Comparison of ENCODE assay signal across 39 mouse cellular contexts in genomic region chr11:52251770-52252169, GRCm38 (mm10). TPM values are rescaled to one million over a fixed set of nuclear protein-coding genes. Genes with fewer than 3 reads are reported as not detected.
DNase-seq lines count a peak whose midpoint lies in the region; ATAC-seq and TF ChIP-seq lines count a peak whose summit lies in the region.
"Had no signal": no experiment of that assay in that cellular context is flagged by ENCODE, and none has a peak within 500 bp of the region (broad histone marks: within the 10 kb centered on the region; RNA-seq: fewer than 3 reads in every experiment).

No protein-coding gene starts in this region.

- DNase-seq in forebrain, embryonic 11.5 days (ENCODE audit: low spot score): peak; percentile 42
- no peak for DNase-seq in forebrain, embryonic 14.5 days (ENCODE audit: low spot score)
- DNase-seq in naive thymus-derived CD4-positive, alpha-beta T cell, adult 2 months (ENCODE audit: low read depth): peak; percentile 47
- DNase-seq in thymus, postnatal 36 days: peak; percentile 5 to 30
- DNase-seq in c-Kit-positive CD71-positive TER-119-positive erythroid progenitor cells, embryonic 14.5 days (ENCODE audit: low spot score): no peak
- DNase-seq in left cerebral cortex, adult 2 months (ENCODE audit: extremely low spot score in 1 of 2, low spot score in 2 of 2): no peak
- DNase-seq: adrenal gland, adult 8-10 months; cerebellum, adult 8-10 months; cerebellum, postnatal 25 days; gastrocnemius, postnatal 14 days; heart, postnatal 36 days; kidney, adult 8-10 months; kidney, postnatal 4 days; left cerebral cortex, postnatal 4 days; liver; lung, adult 2 months; lung, postnatal 14 days; right cerebral cortex, postnatal 14 days had no signal

- no peaks in the 10 kb centered on the region for H3K36me3 ChIP-seq in forebrain, embryonic 11.5 days (ENCODE audit: control insufficient read depth, insufficient read depth, low read length)
- H3K36me3 ChIP-seq in forebrain, embryonic 14.5 days (ENCODE audit: control insufficient read depth, insufficient read depth, low read length): peaks cover 28% of the 10 kb centered on the region
- peaks cover 27% of the 10 kb centered on the region for H3K36me3 ChIP-seq in embryonic facial prominence, embryonic 15.5 days

- H3K4me2 ChIP-seq in forebrain, embryonic 11.5 days (ENCODE audit: low read depth, low read length, severe bottlenecking): no peak overlapping the region
- no peak overlapping the region for H3K4me2 ChIP-seq in forebrain, embryonic 14.5 days (ENCODE audit: low read length)
- H3K4me2 ChIP-seq in embryonic facial prominence, embryonic 15.5 days (replicated peaks): no peak overlapping the region
- H3K4me2 ChIP-seq: forebrain, embryonic 12.5 days; hindbrain, embryonic 12.5 days; intestine, embryonic 15.5 days; midbrain, embryonic 15.5 days had no signal

- no peak overlapping the region for H3K9ac ChIP-seq in forebrain, embryonic 11.5 days (ENCODE audit: low read length)
- no peak overlapping the region for H3K9ac ChIP-seq in forebrain, embryonic 14.5 days (ENCODE audit: low read length)
- no peak overlapping the region for H3K9ac ChIP-seq in embryonic facial prominence, embryonic 15.5 days
- H3K9ac ChIP-seq: forebrain, embryonic 12.5 days; hindbrain, embryonic 12.5 days; intestine, embryonic 15.5 days; liver, embryonic 14.5 days; midbrain, embryonic 15.5 days had no signal

- H3K27ac ChIP-seq in forebrain, embryonic 11.5 days (ENCODE audit: low read depth, low read length): no peak overlapping the region
- no peak overlapping the region for H3K27ac ChIP-seq in forebrain, embryonic 14.5 days (ENCODE audit: low read depth, low read length)
- 0 out of 2 replicates have a peak overlapping the region, but pooled peaks have one; percentile 44 for H3K27ac ChIP-seq in embryonic facial prominence, embryonic 15.5 days (replicated peaks)
- no peak overlapping the region for H3K27ac ChIP-seq in left cerebral cortex, adult 2 months
- H3K27ac ChIP-seq: forebrain, embryonic 12.5 days; heart, embryonic 10.5 days; hindbrain, embryonic 12.5 days; hindbrain, postnatal 0 days; intestine, embryonic 15.5 days; kidney, postnatal 0 days; liver, embryonic 14.5 days; midbrain, embryonic 10.5 days; midbrain, embryonic 15.5 days had no signal

- intact Hi-C loops in left cerebral cortex, adult 2 months (cut with DNase I): no loop called here

- 78% methylated on average over 5 of the region's 5 CpGs for WGBS in forebrain, embryonic 11.5 days
- 81% methylated on average over 5 of the region's 5 CpGs for WGBS in forebrain, embryonic 14.5 days
- 66% methylated on average over 5 of the region's 5 CpGs for WGBS in embryonic facial prominence, embryonic 15.5 days

- ATAC-seq in forebrain, embryonic 11.5 days (replicated peaks; ENCODE audit: low FRiP score): no peak
- no peak for ATAC-seq in forebrain, embryonic 14.5 days
- peak; percentile 53; the same call in 1 of the 2 replicates for ATAC-seq in embryonic facial prominence, embryonic 15.5 days (ENCODE audit: insufficient number of reproducible peaks, low FRiP score, low TSS enrichment, low read depth)
- ATAC-seq: hindbrain, postnatal 0 days; intestine, embryonic 15.5 days; midbrain, embryonic 15.5 days had no signal

- no peak for TF ChIP-seq CTCF in left cerebral cortex, adult 2 months (IDR thresholded peaks at IDR 0.05)

- no peaks in the 10 kb centered on the region for H3K27me3 ChIP-seq in forebrain, embryonic 11.5 days (ENCODE audit: control insufficient read depth, insufficient read depth, low read length)
- H3K27me3 ChIP-seq in forebrain, embryonic 14.5 days (replicated peaks; ENCODE audit: control insufficient read depth, insufficient read depth, low read length): no peaks in the 10 kb centered on the region
- H3K27me3 ChIP-seq in embryonic facial prominence, embryonic 15.5 days: no peaks in the 10 kb centered on the region
- H3K27me3 ChIP-seq: forebrain, embryonic 12.5 days; hindbrain, embryonic 12.5 days; intestine, embryonic 15.5 days; midbrain, embryonic 15.5 days had no signal

- no peaks in the 10 kb centered on the region for H3K9me3 ChIP-seq in forebrain, embryonic 11.5 days (ENCODE audit: control insufficient read depth, low read length)
- H3K9me3 ChIP-seq in forebrain, embryonic 14.5 days (replicated peaks; ENCODE audit: control insufficient read depth, low read length): no peaks in the 10 kb centered on the region
- no peaks in the 10 kb centered on the region for H3K9me3 ChIP-seq in embryonic facial prominence, embryonic 15.5 days (replicated peaks)
- H3K9me3 ChIP-seq: forebrain, embryonic 12.5 days; G1E; heart, embryonic 10.5 days; hindbrain, embryonic 12.5 days; intestine, embryonic 15.5 days; midbrain, embryonic 10.5 days; midbrain, embryonic 15.5 days had no signal

- H3K4me3 ChIP-seq in forebrain, embryonic 11.5 days (ENCODE audit: low read depth, low read length): no peak overlapping the region
- H3K4me3 ChIP-seq in forebrain, embryonic 14.5 days (ENCODE audit: low read depth, low read length): no peak overlapping the region
- H3K4me3 ChIP-seq in embryonic facial prominence, embryonic 15.5 days (replicated peaks): no peak overlapping the region
- H3K4me3 ChIP-seq in left cerebral cortex, adult 2 months: no peak overlapping the region
- H3K4me3 ChIP-seq: forebrain, embryonic 12.5 days; heart, embryonic 10.5 days; hindbrain, embryonic 12.5 days; intestine, embryonic 15.5 days; midbrain, embryonic 10.5 days; midbrain, embryonic 15.5 days had no signal

- no peaks in the 10 kb centered on the region for H3K4me1 ChIP-seq in forebrain, embryonic 11.5 days (replicated peaks; ENCODE audit: control insufficient read depth, insufficient read depth, low read length)
- no peaks in the 10 kb centered on the region for H3K4me1 ChIP-seq in forebrain, embryonic 14.5 days (ENCODE audit: control insufficient read depth, insufficient read depth, low read length)
- H3K4me1 ChIP-seq in embryonic facial prominence, embryonic 15.5 days: peaks cover 14% of the 10 kb centered on the region
- H3K4me1 ChIP-seq: forebrain, embryonic 12.5 days; hindbrain, embryonic 12.5 days; midbrain, embryonic 10.5 days; midbrain, embryonic 15.5 days had no signal

RNA-seq across cellular contexts. Expression of gene Skp1a, which starts 20.0 kb away (rescaled TPM):
- 855 and 927 TPM in 2 replicates for polyA plus RNA-seq in forebrain, embryonic 11.5 days (2014; fragmentation: Nextera tagmentation; extraction: Ambion mirVana)
- polyA plus RNA-seq in forebrain, embryonic 14.5 days (2014; fragmentation: Nextera tagmentation; extraction: Ambion mirVana): 1,258 and 1,335 TPM in 2 replicates
- polyA plus RNA-seq in embryonic facial prominence, embryonic 15.5 days (2015; fragmentation: Nextera tagmentation; extraction: Ambion mirVana): 748 and 818 TPM in 2 replicates
- total RNA-seq in left cerebral cortex, adult 2 months (2021): 100 to 1,000 TPM; 436 to 471 TPM

RNA-seq across cellular contexts. Expression of gene Tcf7, which starts 31.0 kb away (rescaled TPM):
- 9.5 and 9.6 TPM in 2 replicates for polyA plus RNA-seq in forebrain, embryonic 11.5 days (2014; fragmentation: Nextera tagmentation; extraction: Ambion mirVana)
- polyA plus RNA-seq in forebrain, embryonic 14.5 days (2014; fragmentation: Nextera tagmentation; extraction: Ambion mirVana): 2.6 and 4.0 TPM in 2 replicates
- polyA plus RNA-seq in embryonic facial prominence, embryonic 15.5 days (2015; fragmentation: Nextera tagmentation; extraction: Ambion mirVana): 21.5 and 22.6 TPM in 2 replicates
- total RNA-seq in left cerebral cortex, adult 2 months (2021): 1 to 10 TPM; 3.8 to 5.0 TPM
- total RNA-seq: G1E had no signal
- polyA plus RNA-seq: G1E had no signal

RNA-seq across cellular contexts. Expression of gene Olfr1371, which starts 38.0 kb away (rescaled TPM):
- not detected in 2 replicates for polyA plus RNA-seq in forebrain, embryonic 11.5 days (2014; fragmentation: Nextera tagmentation; extraction: Ambion mirVana)
- not detected in 2 replicates for polyA plus RNA-seq in forebrain, embryonic 14.5 days (2014; fragmentation: Nextera tagmentation; extraction: Ambion mirVana)
- not detected in 2 replicates for polyA plus RNA-seq in embryonic facial prominence, embryonic 15.5 days (2015; fragmentation: Nextera tagmentation; extraction: Ambion mirVana)
- not detected for total RNA-seq in left cerebral cortex, adult 2 months (2021)
- total RNA-seq: adrenal gland, adult 8-10 months; adrenal gland, postnatal 4 days; gastrocnemius, postnatal 14 days; granulocyte monocyte progenitor cell, adult 5-6 weeks; heart, postnatal 36 days; hindbrain, postnatal 0 days; layer of hippocampus, adult 8-10 months; layer of hippocampus, postnatal 25 days; left cerebral cortex, postnatal 4 days; megakaryocyte progenitor cell, adult 5-6 weeks had no signal
- polyA plus RNA-seq: embryonic facial prominence, embryonic 11.5 days; forebrain, embryonic 12.5 days; G1E; heart, embryonic 10.5 days; heart, embryonic 16.5 days; hindbrain, embryonic 12.5 days; hindbrain, postnatal 0 days; intestine, embryonic 15.5 days; kidney, postnatal 0 days; liver, embryonic 14.5 days; lung, adult 2 months; midbrain, embryonic 10.5 days; midbrain, embryonic 15.5 days; neural tube, embryonic 14.5 days; small intestine, adult 2 months; stomach, embryonic 16.5 days had no signal

Comparison
In these comparisons a context has a peak if more than half of its experiments do, and no peak if none do; other contexts are left out.
1. DNase-seq: peak in forebrain, embryonic 11.5 days (single experiment), naive thymus-derived CD4-positive, alpha-beta T cell, adult 2 months (single experiment) and thymus, postnatal 36 days (2 of 2); none in forebrain, embryonic 14.5 days (single experiment), c-Kit-positive CD71-positive TER-119-positive erythroid progenitor cells, embryonic 14.5 days (single experiment) and left cerebral cortex, adult 2 months (0 of 2).